Mouse (Mus musculus) lung, embryonic 14.5 days (tissue): ENCODE results near the gene Rnf141. TPM values are rescaled to one million over a fixed set of nuclear protein-coding genes. Genes with fewer than 3 reads are reported as not detected.
A peak's percentile ranks its signal among the peaks of the same experiment; 100 is the strongest.

Experiments used
- ATAC-seq: fragments of 200-750 bp; cut with Nextera tagmentation; 2 replicates; pipeline ENCODE4 v1.8.0; 2017; ENCODE audit warnings: mild to moderate bottlenecking, moderate TSS enrichment, moderate library complexity; ENCODE audit not compliant: insufficient read depth
- DNase-seq: peaks from one replicate; pipeline ENCODE4 v3.0.0-alpha.2; 2015
- H3K27ac ChIP-seq: fragments of 300-500 bp; sonication (generic); 2 replicates; pipeline ENCODE4 v1.5.1; 2014; ENCODE audit warnings: low read depth, mild to moderate bottlenecking, moderate library complexity
- H3K27me3 ChIP-seq: fragments of 300-500 bp; sonication (generic); 2 replicates; pipeline ENCODE4 v1.6.1; 2014; ENCODE audit warnings: low read length, control low read depth; ENCODE audit not compliant: insufficient read depth
- H3K36me3 ChIP-seq: fragments of 300-500 bp; sonication (generic); 2 replicates; pipeline ENCODE4 v1.6.1; 2014; ENCODE audit warnings: control low read depth; ENCODE audit not compliant: insufficient read depth
- H3K4me1 ChIP-seq: fragments of 300-500 bp; sonication (generic); 2 replicates; pipeline ENCODE4 v1.6.1; 2014; ENCODE audit warnings: antibody characterized with exemption, control low read depth; ENCODE audit not compliant: insufficient read depth
- H3K4me2 ChIP-seq: fragments of 300-500 bp; sonication (generic); 2 replicates; pipeline ENCODE4 v1.6.1; 2014; ENCODE audit warnings: mild to moderate bottlenecking
- H3K4me3 ChIP-seq: fragments of 300-500 bp; sonication (generic); 2 replicates; pipeline ENCODE4 v1.5.1; 2014; ENCODE audit warnings: low read depth, low read length
- H3K9ac ChIP-seq: fragments of 300-500 bp; sonication (generic); 2 replicates; pipeline ENCODE4 v1.6.1; 2014
- H3K9me3 ChIP-seq: fragments of 300-500 bp; sonication (generic); 2 replicates; pipeline ENCODE4 v1.6.1; 2016; ENCODE audit warnings: low read depth, low read length, control low read depth
- CTCF ChIP-seq: IDR thresholded peaks from 2 replicates; pipeline ENCODE4 v1.5.1; 2016; ENCODE audit warnings: antibody characterized with exemption, low read depth
- WGBS: fragments of 180-500 bp; shearing (Covaris S2); extraction: QIAGEN DNeasy Blood & Tissue Kit; methylation state at CpG from one replicate; pipeline ENCODE4 v1.1.7; 2014; 5-methylcytosine and 5-hydroxymethylcytosine counted together
- polyA plus RNA-seq: library from polyadenylated mRNA; unstranded; fragments of >200 nt; fragmentation: Nextera tagmentation; extraction: Ambion mirVana; gene quantifications from 2 replicates; pipeline ENCODE4 v1.2.1, GENCODE M21; 2014

The Rnf141 gene
- polyA plus RNA-seq, 1 experiment from 2014 or later: 37.1 TPM

- no peak overlapping the region for H3K4me3 ChIP-seq
- H3K36me3 ChIP-seq: peaks cover 9% of the 10 kb centered on the region
- H3K4me1 ChIP-seq: no peaks in the 10 kb centered on the region
- no peaks in the 10 kb centered on the region for H3K9me3 ChIP-seq
- no peak overlapping the region for H3K9ac ChIP-seq
- H3K27me3 ChIP-seq: no peaks in the 10 kb centered on the region
- ATAC-seq: no peak
- 78% methylated on average over 18 of the region's 18 CpGs for WGBS
- H3K27ac ChIP-seq: no peak overlapping the region
- H3K4me2 ChIP-seq: no peak overlapping the region
- DNase-seq: no peak
- TF ChIP-seq CTCF: no peak
Measured at GRCm38 (mm10) chr7:110809585-110810557, 34.4 kb downstream of the Rnf141 start.

DNA sequence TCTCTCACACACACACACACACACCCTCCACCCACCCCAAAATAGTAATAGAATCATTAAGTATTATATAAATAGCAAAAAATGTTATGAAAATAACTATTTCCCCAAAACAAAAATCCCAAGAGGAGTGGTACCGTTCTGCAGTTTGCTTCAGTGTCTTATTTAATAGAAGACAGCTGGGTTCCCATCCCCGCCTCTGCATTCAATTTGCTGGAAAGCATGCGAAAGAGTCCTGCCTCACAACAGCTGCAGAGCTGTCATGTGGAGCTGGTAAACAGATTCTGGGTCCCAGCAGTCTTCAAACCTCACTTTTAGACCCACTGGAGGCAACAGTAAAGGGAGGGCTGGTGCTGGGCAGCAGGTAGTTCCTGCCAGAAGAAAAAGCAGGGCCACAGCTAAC lies 35.3 kb downstream of the Rnf141 start:
- Histone ChIP-seq H3K27ac (no peak overlapping the region), H3K4me2 (no peak overlapping the region), H3K27me3 (no peaks in the 10 kb centered on the region), H3K9ac (no peak overlapping the region), H3K4me3 (no peak overlapping the region), H3K9me3 (no peaks in the 10 kb centered on the region), H3K4me1 (no peaks in the 10 kb centered on the region), H3K36me3 (peaks cover 6% of the 10 kb centered on the region)
- DNase-seq (peak; percentile 27), ATAC-seq (no peak)
- WGBS: 49% methylated on average over 3 of the region's 3 CpGs
- no peak for TF ChIP-seq CTCF

GRCm38 (mm10) chr7:110807460-110808030 lies 36.7 kb downstream of the Rnf141 start:
- no peaks in the 10 kb centered on the region for H3K9me3 ChIP-seq
- no peak for ATAC-seq
- WGBS: 82% methylated on average over 13 of the region's 13 CpGs

GRCm38 (mm10) chr7:110804266-110804665 lies 40.0 kb downstream of the Rnf141 start:
- TF ChIP-seq CTCF: no peak
- WGBS: 52% methylated on average over 3 of the region's 3 CpGs

More at GRCm38 (mm10) chr7:110807460-110808030, 36.7 kb downstream of the Rnf141 start:
- no peak overlapping the region for H3K4me3 ChIP-seq
- peaks cover 4% of the 10 kb centered on the region for H3K36me3 ChIP-seq
- H3K27ac ChIP-seq: no peak overlapping the region
- H3K4me1 ChIP-seq: no peaks in the 10 kb centered on the region
- TF ChIP-seq CTCF: no peak
- H3K4me2 ChIP-seq: no peak overlapping the region
- H3K27me3 ChIP-seq: no peaks in the 10 kb centered on the region
- H3K9ac ChIP-seq: no peak overlapping the region
- DNase-seq: no peak

DNA sequence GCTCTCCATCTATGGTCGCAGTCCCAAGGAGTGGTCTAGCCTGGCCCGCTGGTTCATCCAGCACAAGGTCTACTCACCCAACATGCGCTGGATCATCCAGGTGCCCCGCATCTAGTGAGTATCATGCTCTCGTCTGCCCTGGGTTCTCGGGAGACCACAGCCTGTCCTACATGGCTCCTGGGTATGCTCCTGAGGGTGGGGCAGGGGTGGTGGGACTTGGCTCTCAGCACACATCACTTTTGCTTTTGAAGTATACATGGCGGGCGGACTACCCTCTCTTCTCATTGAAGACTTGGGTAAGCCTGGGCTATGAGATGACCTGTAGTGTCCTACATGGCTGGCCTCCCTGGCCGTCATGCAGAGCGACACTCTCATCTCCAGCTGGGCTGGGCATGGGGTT lies 41.1 kb downstream of the Rnf141 start:
- no peak for ATAC-seq
- Histone ChIP-seq H3K4me2 (no peak overlapping the region), H3K9me3 (no peaks in the 10 kb centered on the region), H3K9ac (no peak overlapping the region), H3K27me3 (no peaks in the 10 kb centered on the region), H3K27ac (no peak overlapping the region), H3K36me3 (no peaks in the 10 kb centered on the region), H3K4me3 (no peak overlapping the region), H3K4me1 (no peaks in the 10 kb centered on the region)
- 95% methylated on average over 10 of the region's 10 CpGs for WGBS
- TF ChIP-seq CTCF: no peak
- no peak for DNase-seq

More at GRCm38 (mm10) chr7:110804266-110804665, 40.0 kb downstream of the Rnf141 start:
- Histone ChIP-seq H3K4me1 (no peaks in the 10 kb centered on the region), H3K9ac (no peak overlapping the region), H3K27me3 (no peaks in the 10 kb centered on the region), H3K36me3 (no peaks in the 10 kb centered on the region), H3K27ac (no peak overlapping the region), H3K9me3 (no peaks in the 10 kb centered on the region), H3K4me2 (no peak overlapping the region), H3K4me3 (no peak overlapping the region)
- DNase-seq (peak; percentile 40), ATAC-seq (no peak)

DNA sequence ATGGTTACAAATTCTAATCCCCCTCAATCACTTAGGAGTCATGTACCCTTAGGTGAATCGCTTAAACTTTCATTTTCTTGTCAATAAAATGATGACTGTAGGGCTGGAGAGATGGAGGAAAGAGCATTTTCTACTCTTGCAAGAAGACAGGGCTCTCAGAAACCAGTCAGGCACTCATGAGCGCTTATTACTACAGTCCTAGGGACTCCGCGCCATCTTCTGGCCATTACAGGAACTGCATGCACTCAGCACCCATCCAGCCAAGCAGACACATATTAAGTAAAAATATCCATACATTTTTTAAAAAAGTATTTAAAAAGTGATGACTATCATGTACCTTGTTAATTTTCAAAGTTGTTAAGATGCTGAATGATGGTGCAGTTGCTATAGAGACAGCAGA lies 43.2 kb downstream of the Rnf141 start:
- no peak overlapping the region for H3K27ac ChIP-seq
- DNase-seq (peak; percentile 96), ATAC-seq (peak; percentile 64; the same call in 1 of the 2 replicates)
- no peaks in the 10 kb centered on the region for H3K4me1 ChIP-seq
- H3K27me3 ChIP-seq: no peaks in the 10 kb centered on the region
- H3K4me3 ChIP-seq: no peak overlapping the region
- no peak overlapping the region for H3K9ac ChIP-seq
- WGBS: 3% methylated on average over 4 of the region's 4 CpGs
- no peaks in the 10 kb centered on the region for H3K9me3 ChIP-seq
- H3K4me2 ChIP-seq: no peak overlapping the region
- peak; percentile 96 for TF ChIP-seq CTCF
- no peaks in the 10 kb centered on the region for H3K36me3 ChIP-seq

DNA sequence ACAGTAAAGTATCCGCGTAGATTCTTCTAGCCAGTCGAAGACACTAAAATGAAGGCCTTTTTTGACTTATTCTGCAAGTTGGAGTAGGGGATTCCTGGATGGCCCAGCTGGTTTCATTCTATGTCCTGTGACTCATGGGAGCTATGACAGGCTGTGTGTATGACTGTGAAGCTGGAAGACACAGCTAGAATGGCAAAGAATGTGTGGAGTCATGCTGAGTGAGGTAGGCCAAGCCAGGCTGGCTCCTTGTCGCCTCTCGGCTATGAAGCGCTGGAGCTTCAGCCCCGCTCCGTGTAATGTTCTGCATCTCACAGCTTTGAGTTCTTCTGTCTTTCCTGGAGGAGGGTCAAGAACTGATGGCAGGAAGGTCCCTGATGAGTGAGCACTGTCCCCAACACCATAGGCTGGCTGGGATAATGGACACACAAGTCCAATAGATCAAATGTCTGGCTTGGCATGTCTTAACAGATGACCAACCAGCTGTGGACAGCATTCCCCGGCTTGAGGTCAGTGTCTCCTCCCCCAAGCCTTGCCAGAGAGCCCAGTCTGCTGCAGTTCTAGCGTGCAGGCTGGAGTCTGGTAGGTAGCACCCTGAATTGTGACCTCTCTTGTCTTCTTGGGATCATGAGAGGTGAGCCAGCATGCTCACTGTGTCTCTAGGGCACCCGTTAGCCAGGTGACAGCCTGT lies 46.4 kb downstream of the Rnf141 start:
- H3K4me3 ChIP-seq: no peak overlapping the region
- no peak overlapping the region for H3K4me2 ChIP-seq
- no peak for DNase-seq
- H3K4me1 ChIP-seq: no peaks in the 10 kb centered on the region
- TF ChIP-seq CTCF: no peak
- WGBS: 68% methylated on average over 11 of the region's 11 CpGs
- H3K9ac ChIP-seq: no peak overlapping the region
- H3K27me3 ChIP-seq: no peaks in the 10 kb centered on the region
- H3K36me3 ChIP-seq: no peaks in the 10 kb centered on the region
- no peaks in the 10 kb centered on the region for H3K9me3 ChIP-seq
- H3K27ac ChIP-seq: no peak overlapping the region
- ATAC-seq: no peak
